Mouse (Mus musculus) CD4-positive, CD25-positive, alpha-beta regulatory T cell, adult 9 weeks (primary cell): ENCODE results near the gene Chil5. TPM values are rescaled to one million over a fixed set of nuclear protein-coding genes. Genes with fewer than 3 reads are reported as not detected.

Experiments
- polyA plus RNA-seq: library from polyadenylated mRNA; unstranded; fragments of 100-300 nt; shearing (Covaris generic); gene quantifications from one replicate; pipeline ENCODE4 v1.2.1, GENCODE M21; 2017

Gene Chil5
- polyA plus RNA-seq: 11.1 TPM

DNA sequence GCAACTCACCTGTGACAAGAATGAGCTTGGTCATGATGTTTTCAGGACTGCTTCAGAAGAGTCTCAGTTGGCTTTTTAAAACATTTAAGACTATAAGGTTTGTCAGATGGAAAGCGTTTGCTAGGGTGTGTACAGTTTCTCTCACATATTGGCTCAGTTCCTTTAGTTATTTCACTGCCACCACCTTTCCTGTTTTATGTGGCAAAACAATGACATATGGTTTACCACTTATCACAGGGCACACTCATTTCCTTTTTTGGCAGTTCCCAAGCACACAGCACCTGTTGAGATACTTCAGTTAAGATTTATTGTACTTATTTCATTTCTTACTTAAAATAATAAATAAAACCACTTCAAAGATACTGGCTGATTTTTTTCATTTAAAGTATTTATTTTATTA lies at the start of gene Chil5:
Gene Chil5, minus strand, starts transcription at position 34 of the 400 bp plus-strand sequence.

DNA sequence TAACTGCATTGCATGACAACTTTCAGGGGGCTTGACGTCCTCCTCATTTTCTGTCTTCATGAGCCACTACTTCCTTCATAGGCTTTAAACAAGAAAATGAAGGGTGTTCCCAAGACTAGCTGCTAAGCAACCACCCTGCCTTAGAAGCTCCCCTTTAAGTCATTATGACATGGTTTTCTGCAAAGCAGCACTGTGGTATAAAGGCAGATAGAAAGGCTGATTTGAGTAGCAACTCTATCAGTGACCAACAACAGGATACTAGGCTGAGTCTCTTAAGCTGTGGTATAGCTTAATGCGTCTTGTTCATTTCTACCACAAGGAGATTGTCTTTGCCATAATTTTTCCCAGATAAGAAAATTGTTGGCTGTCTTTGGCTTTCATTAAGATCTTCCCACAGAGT lies 18.1 kb downstream of the Chil5 start, which contains the start of gene Pifo:
Gene Pifo, minus strand, starts transcription at position 101 of the 400 bp plus-strand sequence.

DNA sequence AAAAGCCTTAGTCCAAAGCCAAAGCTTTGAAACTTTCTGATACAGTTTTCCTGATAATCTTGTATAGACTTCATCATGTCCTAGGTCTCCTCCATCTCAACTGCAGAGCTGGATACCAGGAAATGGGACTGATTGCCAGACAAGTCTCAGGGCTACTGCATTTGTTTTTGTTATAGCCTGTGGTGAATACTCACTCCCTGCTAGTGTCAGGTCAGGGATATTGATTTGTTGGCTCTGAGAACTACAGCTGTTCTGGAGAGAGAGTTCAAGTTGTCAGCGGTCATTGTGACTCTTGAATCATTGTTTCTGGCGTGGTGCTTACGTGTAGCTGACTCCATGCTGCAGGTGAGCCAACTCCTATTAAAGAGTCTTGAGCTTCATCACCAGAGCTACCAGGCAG lies 59.2 kb downstream of the Chil5 start, which contains the start of gene Ovgp1:
Gene Ovgp1, plus strand, starts transcription at position 301 of the 400 bp plus-strand sequence.

Other genes starting within 250 kb of the Chil5 start
- gene Rap1a, start 231.5 kb downstream of the Chil5 start, polyA plus RNA-seq: 293 TPM
- 0.42 TPM for gene Adora3, start 162.0 kb downstream of the Chil5 start, polyA plus RNA-seq
- gene Tmigd3, start 161.9 kb downstream of the Chil5 start, polyA plus RNA-seq: not detected
- gene I830077J02Rik, start 100.2 kb downstream of the Chil5 start, polyA plus RNA-seq: 0.43 TPM
- gene Wdr77, start 73.4 kb downstream of the Chil5 start, polyA plus RNA-seq: 104 TPM
- 413 TPM for gene Atp5f1, start 72.7 kb downstream of the Chil5 start, polyA plus RNA-seq
- 8.0 TPM for gene Ovgp1, start 59.1 kb downstream of the Chil5 start, polyA plus RNA-seq
- gene Pifo, start 18.2 kb downstream of the Chil5 start, polyA plus RNA-seq: 2.2 TPM
- not detected for gene Chia1, start 80.4 kb upstream of the Chil5 start, polyA plus RNA-seq
- gene Chil3, start 134.8 kb upstream of the Chil5 start, polyA plus RNA-seq: not detected
- gene Chil4, start 186.7 kb upstream of the Chil5 start, polyA plus RNA-seq: 0.19 TPM